Mouse (Mus musculus) ES-Bruce4 (cell line): ENCODE results near the gene Slc4a7.

Experiments used
- CTCF ChIP-seq: IDR thresholded peaks from one replicate; pipeline ENCODE4 v1.8.1; 2011; ENCODE audit warnings: low read depth, low read length
- EP300 ChIP-seq: IDR thresholded peaks from 2 replicates; pipeline ENCODE4 v1.6.1; 2011; ENCODE audit warnings: low read depth, low read length; ENCODE audit not compliant: insufficient read depth
- POLR2A ChIP-seq: IDR thresholded peaks from one replicate; pipeline ENCODE4 v1.8.1; 2011; ENCODE audit warnings: low read length; ENCODE audit not compliant: insufficient read depth

DNA sequence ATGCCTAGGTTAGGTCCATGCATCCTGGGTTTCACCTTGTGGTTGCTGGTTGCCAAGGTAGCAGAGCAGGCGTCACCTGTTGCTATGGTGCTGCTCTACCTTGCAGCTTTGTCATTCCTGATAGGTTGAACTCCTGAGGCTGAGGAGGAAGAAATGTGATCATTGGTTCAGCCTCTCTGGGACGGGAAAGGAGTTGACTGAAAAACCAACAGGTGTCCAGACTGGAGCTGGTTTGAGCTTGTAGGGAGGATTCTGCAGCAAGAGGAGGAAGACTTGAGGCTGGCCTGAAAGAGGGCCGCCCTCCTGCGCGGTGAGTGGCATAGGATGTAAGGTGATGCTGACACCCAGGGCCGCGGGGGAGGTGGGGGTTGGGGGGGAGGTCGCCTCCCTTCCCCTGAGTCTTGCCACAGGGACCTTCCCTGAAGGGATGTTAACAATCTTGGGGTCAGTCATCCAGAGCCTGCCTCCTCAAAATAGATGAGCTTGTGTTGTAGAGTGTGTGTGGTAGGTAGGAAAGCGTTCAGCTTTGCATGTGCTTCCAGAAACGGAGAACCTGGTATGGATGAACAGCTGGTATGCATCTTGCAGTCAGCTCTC is 101.9 kb downstream of the Slc4a7 start:
- TF ChIP-seq CTCF, result no peak
- TF ChIP-seq EP300, result no peak
- TF ChIP-seq POLR2A, result no peak
